Mouse (Mus musculus) urinary bladder, postnatal 25 days (tissue): ENCODE results near the gene Edem2.

ENCODE experiments used
- DNase-seq: peaks from one replicate; pipeline ENCODE4 v3.0.0; 2022; ENCODE audit warnings: low spot score

Edem2 gene

GRCm38 (mm10) chr2:155729158-155729645 lies at the start of gene Edem2:
Gene Edem2, minus strand, starts transcription at chr2:155729475.
- peak; percentile 88 for DNase-seq

GRCm38 (mm10) chr2:155779066-155779465 lies 49.8 kb upstream of the Edem2 start:
- no peak for DNase-seq

- no peak for DNase-seq
These were observed 48.7 kb upstream of the Edem2 start for GRCm38 (mm10) chr2:155778004-155778403.

- no peak for DNase-seq
These were observed 48.4 kb upstream of the Edem2 start for GRCm38 (mm10) chr2:155777688-155777985.

DNA sequence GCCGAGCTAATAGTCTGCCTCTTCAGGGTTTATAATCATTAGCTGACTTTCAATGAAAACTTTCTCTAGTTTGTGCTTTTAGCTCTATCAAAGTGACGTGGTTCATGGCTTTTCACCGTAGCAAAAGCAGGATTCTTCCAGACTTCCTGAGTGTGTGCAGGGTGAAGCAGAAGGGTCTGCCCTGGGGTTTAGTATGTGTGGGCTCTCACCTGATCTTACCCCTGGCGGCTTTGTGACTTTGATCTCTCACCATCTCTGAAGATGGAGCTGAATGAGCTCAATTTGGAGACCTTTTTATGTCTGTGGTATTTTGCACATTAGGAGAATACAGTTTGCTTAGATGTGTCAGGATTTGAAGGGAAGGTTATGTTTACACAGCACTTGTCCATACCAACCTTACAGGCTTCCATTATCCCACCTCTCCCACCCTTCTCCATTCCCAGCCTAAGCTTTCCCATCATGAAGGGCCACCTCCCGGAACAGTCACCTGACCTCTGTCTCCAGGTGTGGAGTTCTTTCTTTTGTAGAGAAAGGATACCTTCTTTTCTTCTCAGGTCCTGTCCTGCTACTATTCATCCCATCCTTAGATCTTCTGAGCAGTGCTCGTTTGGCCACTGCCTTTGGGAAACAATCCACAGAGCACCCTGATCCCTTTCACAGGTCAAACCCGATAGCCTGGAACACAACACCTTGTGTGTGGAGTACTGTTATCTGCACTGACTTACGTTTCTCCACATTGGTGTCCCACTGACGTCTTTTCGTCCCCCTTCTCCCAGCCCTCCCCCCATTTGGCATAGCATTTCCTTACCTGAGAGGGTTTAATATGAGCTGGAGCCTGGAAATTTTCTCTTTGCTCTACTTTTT lies 47.8 kb upstream of the Edem2 start:
- DNase-seq, result no peak

DNA sequence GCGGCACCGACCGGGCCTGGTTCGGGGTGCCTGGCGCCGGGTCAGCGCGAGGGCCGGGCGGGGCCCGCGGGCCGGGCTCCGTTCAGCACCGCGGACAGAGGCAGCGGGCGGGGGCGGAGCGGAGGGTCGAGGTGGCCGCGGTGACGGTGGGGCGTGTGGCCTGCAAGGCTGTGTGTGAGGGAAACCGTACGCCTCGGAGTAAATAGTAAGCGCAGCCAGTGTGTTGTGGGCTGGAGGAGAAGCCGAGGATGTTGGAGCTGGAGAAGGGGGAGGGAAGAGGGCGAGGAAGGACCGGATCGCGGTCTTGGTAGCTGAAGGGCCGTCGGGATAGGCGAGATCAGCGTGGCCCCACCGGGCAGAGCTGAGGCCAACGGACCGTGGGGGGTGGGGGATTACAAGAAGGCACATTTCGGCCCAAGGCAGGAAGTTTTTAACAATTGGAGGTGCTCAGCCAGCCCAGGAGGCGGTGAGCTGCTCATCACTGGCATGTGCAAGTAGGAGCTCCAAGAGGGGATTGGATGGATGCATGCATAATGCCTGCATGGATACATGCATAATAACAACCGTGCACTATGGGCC lies 46.5 kb upstream of the Edem2 start:
- peak; percentile 63 for DNase-seq

- no peak for DNase-seq
These were observed 45.8 kb upstream of the Edem2 start, which contains the start of gene Mmp24 for GRCm38 (mm10) chr2:155774927-155775684. Gene Mmp24, plus strand, starts transcription at chr2:155775342.

- DNase-seq, result no peak
These were observed 45.1 kb upstream of the Edem2 start for GRCm38 (mm10) chr2:155774261-155774926.

DNA sequence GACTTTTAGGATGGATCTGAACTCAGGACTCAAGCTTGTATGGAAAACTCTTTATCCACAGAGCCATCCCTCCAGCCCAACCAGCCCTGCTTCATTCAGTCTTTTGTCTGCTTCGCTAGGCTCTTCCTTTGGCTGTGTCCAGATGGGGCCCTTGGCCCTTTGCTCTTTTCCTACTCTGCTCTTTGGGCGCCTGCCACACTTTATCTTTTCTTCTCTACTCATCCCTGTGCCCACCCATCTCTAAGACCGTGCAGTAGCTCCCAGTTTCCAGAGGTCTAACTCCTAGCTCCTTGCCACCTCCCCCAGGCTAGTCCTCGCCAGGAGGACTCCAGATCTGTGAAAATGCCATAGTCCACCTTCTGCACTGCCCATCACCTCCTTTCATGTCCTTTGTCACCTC lies 44.4 kb upstream of the Edem2 start:
- DNase-seq, result no peak

DNA sequence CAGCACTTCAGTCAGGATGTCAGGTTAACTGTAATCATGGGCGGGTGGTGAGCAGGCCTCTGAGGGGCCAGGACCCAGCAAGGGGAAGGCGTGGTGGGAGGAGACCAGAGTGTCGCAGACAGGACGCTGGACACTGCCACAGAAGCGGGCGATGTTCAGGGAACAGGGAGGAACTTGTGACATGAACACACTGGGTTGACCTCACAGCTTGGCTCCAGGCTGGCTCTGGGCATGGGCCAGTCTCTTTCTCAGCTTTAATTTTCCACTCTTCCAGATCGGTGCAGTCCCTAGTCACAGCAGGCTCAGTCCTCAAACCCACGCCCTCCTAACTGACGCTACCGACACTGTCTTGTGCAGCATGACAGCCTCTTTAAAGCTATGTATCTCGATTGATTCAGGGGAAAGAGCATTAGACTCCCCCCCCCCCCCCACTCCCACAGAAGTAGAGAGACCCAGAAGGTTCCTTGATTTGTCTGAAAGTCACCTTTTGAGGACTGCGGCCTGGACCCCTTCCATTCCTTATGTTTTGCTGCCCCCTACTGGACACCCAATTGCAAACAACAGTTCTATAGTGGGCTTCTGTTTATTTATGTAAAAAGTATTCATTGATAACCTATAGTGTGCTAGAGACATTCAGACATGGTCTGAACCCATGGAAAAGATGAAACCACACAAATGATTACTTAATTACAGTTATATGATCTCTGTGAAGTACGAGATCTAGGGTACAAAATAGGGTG lies 35.6 kb upstream of the Edem2 start:
- peak; percentile 80 for DNase-seq

GRCm38 (mm10) chr2:155756855-155757566 lies 27.7 kb upstream of the Edem2 start:
- no peak for DNase-seq

- DNase-seq, result peak; percentile 32
These were observed 26.5 kb upstream of the Edem2 start for GRCm38 (mm10) chr2:155755746-155756145.

- DNase-seq, result peak; percentile 27
These were observed 21.9 kb upstream of the Edem2 start, which contains the start of gene Procr for GRCm38 (mm10) chr2:155751014-155751786. Gene Procr, plus strand, starts transcription at chr2:155751117.

- no peak for DNase-seq
These were observed 20.1 kb upstream of the Edem2 start for GRCm38 (mm10) chr2:155749394-155749793.

DNA sequence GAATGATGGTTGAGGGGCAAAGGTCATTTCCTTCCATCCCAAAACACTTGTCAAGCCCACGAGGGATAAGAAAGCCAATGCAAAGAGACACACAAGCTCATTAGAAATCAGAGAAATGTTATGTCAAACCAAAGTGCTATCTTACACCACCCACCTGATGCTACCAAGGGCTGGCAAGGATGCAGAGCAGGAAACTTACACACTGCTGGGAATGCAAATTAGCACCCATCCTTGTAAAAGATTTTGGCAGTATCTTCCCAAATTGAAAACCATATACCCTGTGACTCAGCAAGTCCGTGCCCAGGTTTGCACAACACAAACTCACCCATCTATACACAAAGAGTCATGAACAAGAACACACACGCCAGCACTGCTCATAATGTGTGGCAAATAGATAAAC lies 16.2 kb upstream of the Edem2 start:
- no peak for DNase-seq

GRCm38 (mm10) chr2:155743351-155743750 lies 14.1 kb upstream of the Edem2 start:
- DNase-seq, result no peak

GRCm38 (mm10) chr2:155742931-155743337 lies 13.7 kb upstream of the Edem2 start:
- DNase-seq, result peak; percentile 11

GRCm38 (mm10) chr2:155742211-155742610 lies 12.9 kb upstream of the Edem2 start:
- no peak for DNase-seq

DNA sequence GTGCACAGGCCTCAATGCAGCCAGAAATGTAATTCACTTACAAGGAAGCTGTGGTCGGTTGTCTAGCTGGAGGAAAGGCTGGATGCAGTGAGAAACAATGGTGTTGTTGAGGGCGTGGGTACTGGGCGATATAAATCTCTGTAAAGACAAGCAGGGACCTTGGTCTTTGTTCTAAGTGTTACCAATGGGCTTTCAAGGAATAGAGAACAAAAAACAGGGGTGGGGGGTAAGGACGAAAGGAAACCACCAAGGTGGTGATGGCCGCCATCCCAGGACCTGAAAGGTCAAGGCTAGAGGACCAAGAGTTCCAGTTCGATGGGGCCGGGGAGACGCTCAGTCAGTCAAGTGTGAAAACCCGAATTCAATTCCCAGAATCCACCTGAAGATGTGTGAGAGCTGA lies 8.5 kb upstream of the Edem2 start:
- no peak for DNase-seq

GRCm38 (mm10) chr2:155736936-155737335 lies 7.7 kb upstream of the Edem2 start:
- no peak for DNase-seq
